Mouse (Mus musculus): ENCODE measurements at regions not wholly inside any gene's neighbourhood (a gene's known extent, or its start where the extent isn't known, plus 50 kb on each side); places are given as distances from the start of the nearest gene placed in this dataset.

DNA sequence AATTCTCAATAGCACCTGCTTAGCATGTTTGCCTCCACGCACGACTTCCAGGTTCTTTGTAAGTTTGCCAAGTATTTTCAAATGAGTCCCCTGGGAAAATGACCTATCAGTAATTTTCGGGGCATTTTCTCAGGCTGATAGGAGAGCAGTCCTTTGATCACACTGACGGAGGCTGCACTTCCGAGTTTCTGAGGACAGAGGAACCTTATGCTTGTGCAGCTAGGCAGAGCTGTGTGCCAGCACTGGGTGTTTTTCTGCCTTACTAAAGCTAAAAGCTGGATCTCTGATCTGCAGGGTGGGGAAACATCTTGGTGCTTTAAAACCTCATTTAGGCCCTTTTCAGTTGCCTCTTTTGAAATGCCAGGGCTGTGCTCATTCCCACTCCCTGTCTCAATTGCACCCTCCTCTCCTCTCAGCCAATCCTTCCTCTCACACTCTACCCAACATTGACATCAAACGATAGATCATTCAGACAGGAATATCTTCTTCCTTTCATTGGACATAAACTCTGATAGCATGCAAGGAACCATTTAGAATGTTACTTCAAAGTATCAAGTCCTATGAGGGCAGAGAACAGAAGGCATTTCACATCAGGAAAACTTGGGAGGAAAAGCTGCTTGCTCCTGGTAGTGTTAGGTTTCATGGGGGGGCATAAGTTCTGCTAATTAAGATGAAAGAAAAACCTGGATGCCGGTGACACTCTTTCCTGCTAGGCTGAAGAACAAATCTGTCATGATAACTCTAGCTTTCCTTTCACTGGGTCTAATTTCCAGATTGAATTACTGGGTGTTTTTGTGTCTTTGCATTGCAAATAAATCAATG lies 95.3 kb downstream of the Lurap1l start:
- ATAC-seq (ENCODE audit: low read depth) = no peak

DNA sequence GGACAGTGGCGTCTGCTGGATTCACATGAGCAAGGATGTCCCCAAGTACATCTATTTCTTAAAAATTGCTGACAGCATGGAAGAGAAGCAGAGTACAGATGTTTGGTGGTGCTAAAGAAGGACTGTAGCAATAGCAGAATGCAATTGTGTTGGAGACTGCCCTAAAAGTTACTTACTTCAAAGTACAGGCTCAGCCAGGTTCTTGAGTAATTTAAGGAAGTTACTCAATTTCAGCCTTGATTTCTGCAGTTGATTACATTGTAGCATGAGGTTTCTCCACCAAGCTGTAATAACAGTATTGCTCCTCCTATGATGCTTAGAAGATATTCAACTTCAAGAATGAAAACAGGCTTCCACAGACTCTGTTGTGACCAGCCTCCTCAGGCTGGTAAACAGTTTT lies 96.1 kb downstream of the Lurap1l start:
- no peaks in the 10 kb centered on the region for H3K36me3 ChIP-seq (ENCODE audit: control insufficient read depth, insufficient read depth, low read length)
- H3K27ac ChIP-seq (ENCODE audit: low read depth, low read length) = no peak overlapping the region
- ATAC-seq (ENCODE audit: low read depth) = no peak
- H3K4me1 ChIP-seq (ENCODE audit: control insufficient read depth, insufficient read depth, low read length) = no peaks in the 10 kb centered on the region
- H3K9me3 ChIP-seq (ENCODE audit: control insufficient read depth, low read length) = no peaks in the 10 kb centered on the region
- no peak overlapping the region for H3K9ac ChIP-seq (replicated peaks; ENCODE audit: low read depth, low read length)
- H3K27me3 ChIP-seq (ENCODE audit: control insufficient read depth, insufficient read depth, low read length) = no peaks in the 10 kb centered on the region
- WGBS = 84% methylated on average over 1 of the region's 1 CpGs
- no peak overlapping the region for H3K4me2 ChIP-seq (ENCODE audit: low read depth, low read length)
- no peak overlapping the region for H3K4me3 ChIP-seq (ENCODE audit: low read depth, low read length)

More for the DNA sequence above, 95.3 kb downstream of the Lurap1l start:
- 48% methylated on average over 7 of the region's 7 CpGs for WGBS
- H3K9me3 ChIP-seq (ENCODE audit: control insufficient read depth, low read length) = no peaks in the 10 kb centered on the region; the same call in 1 of the 2 replicates
- no peaks in the 10 kb centered on the region for H3K4me1 ChIP-seq (ENCODE audit: control insufficient read depth, insufficient read depth, low read length)
- no peak overlapping the region for H3K9ac ChIP-seq (replicated peaks; ENCODE audit: low read depth, low read length)
- H3K27me3 ChIP-seq (ENCODE audit: control insufficient read depth, insufficient read depth, low read length) = no peaks in the 10 kb centered on the region
- H3K36me3 ChIP-seq (ENCODE audit: control insufficient read depth, insufficient read depth, low read length) = no peaks in the 10 kb centered on the region
- no peak overlapping the region for H3K4me3 ChIP-seq (ENCODE audit: low read depth, low read length)
- no peak overlapping the region for H3K4me2 ChIP-seq (ENCODE audit: low read depth, low read length)
- no peak overlapping the region for H3K27ac ChIP-seq (ENCODE audit: low read depth, low read length)

DNA sequence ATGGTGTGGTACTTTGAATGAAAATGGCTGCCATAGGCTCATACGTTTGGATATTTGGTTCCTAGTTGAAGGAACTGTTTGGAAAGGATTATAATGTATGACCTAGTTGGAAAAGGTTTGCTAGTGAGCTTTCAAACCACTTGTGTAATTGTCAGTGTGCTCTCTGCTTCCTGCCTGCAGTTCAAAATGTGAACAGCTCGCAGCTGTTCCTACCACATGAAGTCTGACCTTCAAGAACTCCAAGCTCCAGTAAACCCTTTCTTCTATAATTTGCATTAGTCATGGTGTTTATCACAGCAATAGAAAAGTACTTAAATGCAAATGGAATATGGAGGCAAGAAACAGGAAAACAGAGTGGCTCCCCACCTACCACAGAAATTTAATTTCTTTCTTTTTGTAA lies 111.4 kb downstream of the Lurap1l start:
- H3K4me2 ChIP-seq (ENCODE audit: low read depth, low read length) = no peak overlapping the region
- no peak overlapping the region for H3K4me3 ChIP-seq (ENCODE audit: low read depth, low read length)
- H3K27ac ChIP-seq (ENCODE audit: low read depth, low read length) = no peak overlapping the region
- no peak overlapping the region for H3K9ac ChIP-seq (replicated peaks; ENCODE audit: low read depth, low read length)
- 38% methylated on average over 2 of the region's 2 CpGs for WGBS
- H3K4me1 ChIP-seq (ENCODE audit: control insufficient read depth, insufficient read depth, low read length) = no peaks in the 10 kb centered on the region
- H3K9me3 ChIP-seq (ENCODE audit: control insufficient read depth, low read length) = no peaks in the 10 kb centered on the region
- ATAC-seq (ENCODE audit: low read depth) = no peak
- no peaks in the 10 kb centered on the region for H3K27me3 ChIP-seq (ENCODE audit: control insufficient read depth, insufficient read depth, low read length)
- no peaks in the 10 kb centered on the region for H3K36me3 ChIP-seq (ENCODE audit: control insufficient read depth, insufficient read depth, low read length)

DNA sequence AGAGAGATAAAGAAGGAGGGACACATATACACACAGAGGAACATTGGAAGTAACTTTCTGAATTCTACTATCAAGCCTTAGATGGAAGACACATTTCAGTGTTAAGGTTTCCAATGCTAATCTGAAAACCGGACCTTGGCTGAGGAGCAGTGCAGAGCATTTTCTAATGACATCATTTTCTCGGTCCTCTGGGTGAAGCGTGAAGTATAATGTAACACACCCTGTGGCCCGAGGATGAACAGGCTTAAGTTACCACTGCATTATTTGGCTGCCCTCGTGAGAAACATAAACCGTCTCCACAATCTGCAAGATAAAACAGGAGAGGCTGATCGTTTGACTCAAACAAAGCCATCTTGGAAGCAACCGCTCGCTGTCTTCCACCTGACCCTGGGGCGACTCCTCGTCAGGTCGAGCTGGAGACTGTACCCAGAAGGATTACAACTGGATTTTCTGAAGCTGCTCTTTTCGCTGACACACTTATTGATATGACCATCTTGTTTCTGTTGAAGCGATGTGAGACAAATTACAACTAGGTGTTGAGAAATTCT lies 113.1 kb downstream of the Lurap1l start:
- Histone ChIP-seq H3K27me3 (ENCODE audit: control insufficient read depth, insufficient read depth, low read length) (no peaks in the 10 kb centered on the region), H3K9ac (replicated peaks; ENCODE audit: low read depth, low read length) (no peak overlapping the region), H3K27ac (ENCODE audit: low read depth, low read length) (no peak overlapping the region), H3K9me3 (ENCODE audit: control insufficient read depth, low read length) (no peaks in the 10 kb centered on the region), H3K4me1 (ENCODE audit: control insufficient read depth, insufficient read depth, low read length) (no peaks in the 10 kb centered on the region), H3K36me3 (ENCODE audit: control insufficient read depth, insufficient read depth, low read length) (no peaks in the 10 kb centered on the region), H3K4me2 (ENCODE audit: low read depth, low read length) (no peak overlapping the region), H3K4me3 (ENCODE audit: low read depth, low read length) (no peak overlapping the region)
- WGBS = 74% methylated on average over 14 of the region's 14 CpGs
- no peak for ATAC-seq (ENCODE audit: low read depth)

DNA sequence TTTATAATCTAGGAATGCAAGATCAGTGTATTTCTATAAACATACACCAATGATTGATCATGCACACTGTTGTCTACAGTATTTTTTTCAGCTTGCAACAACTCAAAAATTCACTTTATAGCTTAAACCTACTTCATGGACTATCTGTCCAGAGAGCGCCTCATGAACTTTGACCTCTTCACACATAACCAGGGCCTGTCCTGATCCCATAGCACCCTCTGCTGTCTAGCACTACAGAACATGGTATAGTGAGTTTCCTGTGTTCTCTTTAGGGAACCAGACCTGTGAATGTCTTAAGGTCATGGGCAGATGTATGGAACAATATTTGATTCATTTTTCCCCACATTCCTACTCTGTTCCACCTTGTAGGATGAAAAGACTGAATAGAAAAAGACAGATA lies 117.1 kb downstream of the Lurap1l start:
- H3K36me3 ChIP-seq (ENCODE audit: control insufficient read depth, insufficient read depth, low read length) = no peaks in the 10 kb centered on the region
- H3K27ac ChIP-seq (ENCODE audit: low read depth, low read length) = no peak overlapping the region
- H3K4me2 ChIP-seq (ENCODE audit: low read depth, low read length) = no peak overlapping the region
- H3K4me1 ChIP-seq (ENCODE audit: control insufficient read depth, insufficient read depth, low read length) = no peaks in the 10 kb centered on the region
- WGBS = 98% methylated on average over 1 of the region's 1 CpGs
- no peaks in the 10 kb centered on the region for H3K9me3 ChIP-seq (ENCODE audit: control insufficient read depth, low read length)
- no peak overlapping the region for H3K4me3 ChIP-seq (ENCODE audit: low read depth, low read length)
- no peak overlapping the region for H3K9ac ChIP-seq (replicated peaks; ENCODE audit: low read depth, low read length)
- no peaks in the 10 kb centered on the region for H3K27me3 ChIP-seq (ENCODE audit: control insufficient read depth, insufficient read depth, low read length)
- no peak for ATAC-seq (ENCODE audit: low read depth)

DNA sequence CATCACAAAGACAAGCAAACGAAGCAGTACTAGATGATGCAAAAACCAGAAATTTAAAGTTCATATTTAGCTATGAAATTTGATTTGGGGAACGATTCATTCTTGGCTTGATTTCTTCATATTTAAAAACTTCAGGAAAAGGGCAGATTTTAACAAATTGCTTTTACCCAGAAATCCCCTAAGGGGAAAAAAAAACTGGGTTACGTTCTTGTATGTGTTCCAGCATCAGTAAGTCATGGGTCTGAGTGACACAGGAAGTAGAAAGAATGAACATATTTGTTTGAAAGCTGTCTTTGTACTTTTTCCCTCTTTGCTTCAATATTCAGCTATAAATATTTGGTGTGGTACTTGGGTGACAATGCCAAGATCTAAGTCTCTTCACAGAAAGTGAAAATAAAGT lies 120.2 kb downstream of the Lurap1l start:
- no peak for ATAC-seq (ENCODE audit: low read depth)
- Histone ChIP-seq H3K4me2 (ENCODE audit: low read depth, low read length) (no peak overlapping the region), H3K27me3 (ENCODE audit: control insufficient read depth, insufficient read depth, low read length) (no peaks in the 10 kb centered on the region), H3K4me1 (ENCODE audit: control insufficient read depth, insufficient read depth, low read length) (no peaks in the 10 kb centered on the region), H3K36me3 (ENCODE audit: control insufficient read depth, insufficient read depth, low read length) (no peaks in the 10 kb centered on the region), H3K9ac (replicated peaks; ENCODE audit: low read depth, low read length) (no peak overlapping the region), H3K9me3 (ENCODE audit: control insufficient read depth, low read length) (no peaks in the 10 kb centered on the region), H3K27ac (ENCODE audit: low read depth, low read length) (no peak overlapping the region), H3K4me3 (ENCODE audit: low read depth, low read length) (no peak overlapping the region)
- WGBS = 83% methylated on average over 3 of the region's 3 CpGs

DNA sequence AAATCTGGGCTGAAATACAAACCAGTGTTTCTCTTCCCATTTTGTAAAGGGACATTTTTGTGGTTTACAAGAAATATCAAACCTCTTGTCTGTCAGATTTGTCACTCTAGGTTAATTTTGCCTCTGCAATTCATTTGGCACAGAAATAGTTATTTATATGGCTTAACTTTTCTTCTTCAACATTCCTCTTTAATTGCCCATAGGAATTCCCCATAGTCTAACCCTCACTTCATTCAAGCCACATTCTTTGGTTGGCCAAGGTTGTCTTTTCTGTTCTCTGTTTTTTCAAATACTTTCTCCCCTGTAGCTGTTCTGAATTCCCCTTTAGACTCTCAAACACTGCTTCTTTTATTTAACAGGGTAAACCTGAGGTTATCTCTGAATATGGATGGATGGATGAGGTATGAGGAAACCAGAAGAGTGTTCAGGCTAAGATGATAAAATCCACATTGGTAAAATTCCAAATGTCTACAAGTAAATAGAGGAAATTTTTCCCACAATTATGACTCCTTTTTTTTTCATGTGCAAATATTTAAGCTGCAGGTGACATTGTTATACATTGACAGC lies 127.0 kb downstream of the Lurap1l start:
- H3K4me3 ChIP-seq (ENCODE audit: low read depth, low read length) = no peak overlapping the region
- H3K4me2 ChIP-seq (ENCODE audit: low read depth, low read length) = no peak overlapping the region
- H3K27ac ChIP-seq (ENCODE audit: low read depth, low read length) = no peak overlapping the region
- H3K9me3 ChIP-seq (ENCODE audit: control insufficient read depth, low read length) = no peaks in the 10 kb centered on the region
- no peaks in the 10 kb centered on the region for H3K27me3 ChIP-seq (ENCODE audit: control insufficient read depth, insufficient read depth, low read length)
- H3K36me3 ChIP-seq (ENCODE audit: control insufficient read depth, insufficient read depth, low read length) = no peaks in the 10 kb centered on the region
- no peak for ATAC-seq (ENCODE audit: low read depth)
- no peaks in the 10 kb centered on the region for H3K4me1 ChIP-seq (ENCODE audit: control insufficient read depth, insufficient read depth, low read length)
- H3K9ac ChIP-seq (replicated peaks; ENCODE audit: low read depth, low read length) = no peak overlapping the region

DNA sequence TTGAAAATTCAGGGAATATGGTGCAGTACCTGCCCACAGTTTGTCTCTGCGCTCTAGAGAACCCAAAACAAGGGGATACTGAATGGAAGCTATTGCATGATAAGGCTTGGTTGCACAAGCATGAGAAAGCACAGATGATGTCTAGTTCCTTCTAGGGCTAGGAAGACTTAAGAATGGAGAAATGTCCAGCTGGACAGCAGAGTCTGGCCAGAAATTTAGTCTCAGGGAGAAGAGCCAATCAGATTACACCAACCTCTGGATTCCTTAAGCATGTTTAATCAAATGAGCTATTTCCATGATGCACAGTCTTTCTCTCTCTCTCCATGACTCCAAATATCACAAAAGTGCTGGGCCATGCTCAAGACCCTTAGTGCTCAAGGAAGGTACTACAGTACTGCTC lies 147.8 kb downstream of the Lurap1l start:
- 97% methylated on average over 1 of the region's 1 CpGs for WGBS

DNA sequence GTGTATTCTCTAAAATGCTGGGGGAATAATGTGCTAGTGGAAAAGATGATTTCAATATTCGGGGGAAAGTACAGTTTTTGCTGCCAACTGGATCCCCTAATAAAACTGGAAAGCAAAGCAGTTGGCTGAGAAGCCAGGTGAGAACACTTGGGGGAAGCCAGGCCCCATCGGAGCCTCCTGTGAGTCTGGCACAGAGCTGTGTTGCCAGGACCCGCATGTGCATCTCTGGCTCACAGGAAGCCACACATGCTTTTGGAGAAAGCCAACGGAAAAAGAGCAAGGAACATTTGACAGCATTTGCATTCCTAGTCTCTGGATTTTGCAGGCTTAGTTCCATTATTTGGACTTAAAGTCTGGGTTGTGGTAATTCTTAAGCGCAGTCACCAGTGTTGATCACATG lies 148.4 kb downstream of the Lurap1l start:
- 93% methylated on average over 5 of the region's 5 CpGs for WGBS
- Histone ChIP-seq H3K9ac (replicated peaks; ENCODE audit: low read depth, low read length) (no peak overlapping the region), H3K9me3 (ENCODE audit: control insufficient read depth, low read length) (no peaks in the 10 kb centered on the region), H3K27ac (ENCODE audit: low read depth, low read length) (no peak overlapping the region), H3K36me3 (ENCODE audit: control insufficient read depth, insufficient read depth, low read length) (no peaks in the 10 kb centered on the region), H3K4me1 (ENCODE audit: control insufficient read depth, insufficient read depth, low read length) (no peaks in the 10 kb centered on the region), H3K27me3 (ENCODE audit: control insufficient read depth, insufficient read depth, low read length) (no peaks in the 10 kb centered on the region), H3K4me2 (ENCODE audit: low read depth, low read length) (no peak overlapping the region), H3K4me3 (ENCODE audit: low read depth, low read length) (no peak overlapping the region)
- ATAC-seq (ENCODE audit: low read depth) = no peak

More for the DNA sequence above, 147.8 kb downstream of the Lurap1l start:
- Histone ChIP-seq H3K9me3 (ENCODE audit: control insufficient read depth, low read length) (no peaks in the 10 kb centered on the region), H3K27me3 (ENCODE audit: control insufficient read depth, insufficient read depth, low read length) (no peaks in the 10 kb centered on the region), H3K4me3 (ENCODE audit: low read depth, low read length) (no peak overlapping the region), H3K27ac (ENCODE audit: low read depth, low read length) (no peak overlapping the region), H3K36me3 (ENCODE audit: control insufficient read depth, insufficient read depth, low read length) (no peaks in the 10 kb centered on the region), H3K9ac (replicated peaks; ENCODE audit: low read depth, low read length) (no peak overlapping the region), H3K4me2 (ENCODE audit: low read depth, low read length) (no peak overlapping the region), H3K4me1 (ENCODE audit: control insufficient read depth, insufficient read depth, low read length) (no peaks in the 10 kb centered on the region)
- no peak for ATAC-seq (ENCODE audit: low read depth)
